Mouse (Mus musculus) lung, postnatal 36 days (tissue): ENCODE measurements at regions not wholly inside any gene's neighbourhood (a gene's known extent, or its start where the extent isn't known, plus 50 kb on each side); places are given as distances from the start of the nearest gene placed in this dataset.

Experiments used
- DNase-seq: peaks from one replicate; pipeline ENCODE4 v3.0.0; 2022; ENCODE audit warnings: mixed read lengths

DNA sequence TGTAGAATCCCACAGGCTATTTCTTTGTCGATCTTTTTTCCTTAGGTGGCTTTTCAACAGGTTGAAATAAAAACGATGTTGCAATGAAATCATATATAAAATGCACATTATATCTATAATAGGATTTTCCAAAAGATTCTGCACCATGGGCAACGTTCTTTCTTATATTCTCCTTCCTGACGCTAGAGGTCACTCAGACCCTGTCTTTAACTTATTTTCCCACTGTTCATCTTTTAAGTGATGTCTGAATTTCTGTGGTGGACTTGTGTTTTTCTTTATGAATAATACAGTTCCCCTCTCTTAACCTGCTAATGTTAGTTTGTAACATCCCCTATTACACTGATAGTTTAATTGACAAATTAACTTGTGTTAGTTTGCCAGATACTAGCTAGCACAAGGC lies 86.5 kb upstream of the Got2 start:
- no peak for DNase-seq

- DNase-seq, result no peak
Measured at GRCm38 (mm10) chr8:95974231-95974630, 85.9 kb upstream of the Got2 start.

DNA sequence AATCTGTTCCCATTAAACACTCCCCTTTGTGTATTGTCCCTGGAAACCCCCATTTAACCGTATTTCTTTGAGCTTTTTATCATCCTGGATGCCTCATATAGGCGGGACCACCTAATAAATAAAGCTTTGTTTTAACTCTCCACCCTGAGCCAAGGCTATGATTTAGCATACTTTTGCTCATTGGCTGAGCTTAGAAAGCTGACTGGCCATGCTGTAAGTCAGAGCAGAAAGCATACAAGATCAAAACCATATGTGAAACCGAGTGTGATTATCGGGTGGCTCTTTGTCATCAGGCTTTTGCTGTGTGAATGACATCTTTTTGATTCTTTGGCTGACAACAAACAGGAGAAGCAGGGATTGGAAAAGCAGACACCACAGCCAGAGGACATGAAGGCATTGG lies 85.2 kb upstream of the Got2 start:
- no peak for DNase-seq

DNA sequence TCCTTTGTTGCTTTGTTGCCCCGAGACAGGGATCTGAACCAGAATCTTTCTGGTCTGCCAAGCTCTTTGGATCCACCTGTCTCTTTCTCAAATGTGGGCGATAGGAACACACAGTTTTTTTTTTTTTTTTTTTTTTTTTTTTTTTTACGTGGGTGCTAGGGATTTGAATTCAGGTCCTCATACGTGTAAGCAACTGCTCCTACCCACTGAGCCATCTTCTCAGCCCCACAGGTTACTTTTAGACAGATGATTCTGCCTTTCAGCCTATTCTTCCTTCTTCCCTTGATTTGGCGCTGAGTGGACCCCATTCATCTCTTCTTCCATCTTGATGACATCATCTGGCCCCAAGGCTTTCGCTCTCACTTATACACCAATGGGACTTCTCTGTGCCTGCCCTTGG lies 80.5 kb upstream of the Got2 start:
- DNase-seq, result no peak

DNA sequence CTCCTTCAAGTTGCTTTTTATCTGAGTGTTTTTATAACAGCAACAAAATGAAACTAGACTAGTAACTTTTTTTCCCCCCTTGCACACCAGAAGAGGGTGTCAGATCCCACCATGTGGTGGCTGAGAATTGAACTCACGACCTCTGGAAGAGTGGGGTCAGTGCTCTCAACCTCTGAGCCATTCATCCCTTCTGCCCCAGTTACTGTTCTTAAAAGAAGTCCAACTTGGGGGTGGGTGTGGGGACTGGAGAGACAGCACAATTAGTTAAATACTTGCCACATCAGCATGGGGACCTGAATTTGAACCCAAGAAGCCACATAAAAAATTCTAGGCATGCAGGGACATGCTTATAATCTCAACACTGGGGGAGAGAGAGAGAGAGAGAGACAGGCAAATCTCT lies 78.1 kb upstream of the Got2 start:
- no peak for DNase-seq

DNA sequence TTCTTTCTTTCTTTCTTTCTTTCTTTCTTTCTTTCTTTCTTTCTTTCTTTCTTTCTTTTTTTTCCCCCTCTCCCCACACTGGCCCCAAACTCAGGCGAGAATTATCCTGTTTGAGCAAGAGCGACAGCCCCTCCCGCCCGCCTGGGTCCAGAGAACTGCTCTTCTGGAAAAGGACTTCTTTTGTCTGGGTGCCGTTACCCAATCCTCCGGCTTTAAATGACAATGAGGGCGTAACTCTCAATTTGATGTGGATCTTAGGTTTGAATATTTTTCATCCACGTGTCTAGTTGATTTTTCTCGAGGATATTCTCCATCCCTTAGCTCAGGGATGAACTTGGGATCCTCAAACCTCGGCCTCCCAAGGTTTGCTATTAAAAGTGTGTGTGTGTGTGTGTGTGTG lies 63.9 kb upstream of the Got2 start:
- no peak for DNase-seq

DNA sequence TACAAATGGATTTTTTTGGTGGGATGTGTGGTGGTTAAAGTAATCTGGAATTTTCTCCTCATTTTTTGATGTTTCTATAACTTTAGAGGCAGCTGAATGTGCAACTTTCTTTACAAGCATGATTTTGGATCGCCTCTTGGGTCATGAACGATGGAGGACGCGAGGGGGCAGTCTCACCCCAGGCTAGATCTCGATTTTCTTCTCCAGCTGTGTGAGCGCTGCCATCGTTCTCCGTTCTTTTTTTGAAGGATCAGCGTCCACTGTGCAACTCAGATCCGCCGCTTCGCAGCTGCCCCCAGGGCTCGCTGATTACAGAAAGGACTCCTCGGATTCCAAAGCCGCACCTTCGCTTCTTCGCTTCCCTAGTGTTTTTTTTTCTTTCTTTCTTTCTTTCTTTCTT lies 63.4 kb upstream of the Got2 start:
- DNase-seq, result peak; percentile 67
